Mouse (Mus musculus) layer of hippocampus, adult 9-10 months (tissue): ENCODE results near the gene Nlk.
"Not testable (repeated sequence)": the region's sequence is repeated elsewhere in the genome, so short reads cannot be mapped to it uniquely, and the experiment has no call there.

ENCODE experiments used
- DNase-seq: peaks from one replicate; pipeline ENCODE4 v3.0.0; 2022; ENCODE audit warnings: low spot score

The Nlk gene

DNA sequence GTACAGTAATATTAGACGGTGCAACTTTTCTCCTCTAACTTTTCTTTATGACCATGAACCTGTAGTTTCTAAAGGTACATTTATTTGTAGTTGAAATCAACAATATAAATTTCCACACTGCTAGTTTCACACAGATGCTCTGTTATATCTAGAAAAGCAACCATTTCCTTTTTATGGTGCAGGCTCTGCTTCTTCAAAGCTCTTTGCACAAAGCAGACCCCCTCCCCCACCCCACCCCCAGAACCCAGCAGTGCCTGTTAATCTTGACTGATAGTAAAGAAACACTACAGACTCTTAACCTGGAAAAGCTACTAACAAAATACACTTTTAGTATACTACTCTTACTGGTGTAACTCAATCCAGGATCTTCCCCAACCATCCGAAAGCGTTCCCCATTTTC lies 6.6 kb downstream of the Nlk start:
- no peak for DNase-seq

- peak; percentile 35 for DNase-seq
Observed at GRCm38 (mm10) chr11:78681058-78681457, 16.1 kb downstream of the Nlk start.

GRCm38 (mm10) chr11:78678761-78679160 lies 18.4 kb downstream of the Nlk start:
- DNase-seq: no peak

DNA sequence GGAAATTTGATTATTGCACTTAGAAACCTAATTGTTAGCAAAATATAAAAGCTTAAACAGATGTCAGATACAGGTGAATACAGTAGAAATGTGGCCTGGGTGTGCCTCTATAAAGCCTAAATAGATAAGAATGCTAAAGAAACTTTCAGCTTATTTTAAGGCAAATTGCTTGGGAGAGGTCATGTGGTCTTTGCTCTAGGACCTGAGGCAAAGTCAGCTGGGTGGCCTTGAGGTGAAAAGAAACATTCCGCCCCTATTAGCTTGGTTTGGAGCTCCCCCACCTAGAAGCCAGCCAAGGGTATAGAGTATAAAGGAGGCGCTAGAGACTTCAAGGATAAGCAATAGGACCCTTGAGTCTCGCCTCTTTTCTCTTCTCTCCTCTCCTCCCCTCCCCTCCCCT lies 28.5 kb downstream of the Nlk start:
- no peak for DNase-seq

DNA sequence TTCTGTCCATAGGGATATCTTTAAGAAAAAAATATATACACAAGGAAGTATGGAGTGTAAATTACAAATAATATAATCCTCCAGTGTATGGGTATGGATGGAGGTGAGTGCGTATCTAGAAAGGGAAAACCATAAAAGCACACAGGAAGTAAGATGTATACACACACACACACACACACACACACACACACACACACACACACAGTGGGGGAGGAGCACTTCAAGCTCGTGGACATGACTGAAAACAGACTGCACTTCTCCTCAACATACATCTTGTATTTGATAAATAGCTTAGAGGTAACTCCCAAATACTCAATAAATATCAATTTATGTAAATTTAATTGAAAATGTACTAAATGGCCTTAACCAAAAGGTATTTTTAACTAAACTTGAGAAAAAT lies 32.3 kb downstream of the Nlk start:
- DNase-seq: no peak

DNA sequence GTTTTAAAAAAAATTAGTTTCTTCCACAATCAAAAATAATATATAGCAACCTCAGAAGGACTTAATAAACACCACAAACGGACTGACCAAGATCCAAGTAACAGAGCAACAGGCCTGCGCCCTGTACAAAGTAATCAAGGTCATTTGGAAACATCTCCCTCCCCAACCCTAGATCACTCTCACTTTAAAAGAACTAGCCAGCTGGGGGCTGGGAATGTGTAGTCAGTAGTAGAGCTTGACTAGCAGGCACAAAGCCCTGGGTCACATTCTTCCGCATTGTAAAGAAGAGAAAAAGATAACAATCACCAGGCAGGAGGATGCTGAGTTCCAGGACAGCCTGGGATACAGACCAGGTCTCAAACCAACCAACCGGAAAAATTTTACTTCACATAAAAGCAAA lies 33.3 kb downstream of the Nlk start:
- no peak for DNase-seq

DNA sequence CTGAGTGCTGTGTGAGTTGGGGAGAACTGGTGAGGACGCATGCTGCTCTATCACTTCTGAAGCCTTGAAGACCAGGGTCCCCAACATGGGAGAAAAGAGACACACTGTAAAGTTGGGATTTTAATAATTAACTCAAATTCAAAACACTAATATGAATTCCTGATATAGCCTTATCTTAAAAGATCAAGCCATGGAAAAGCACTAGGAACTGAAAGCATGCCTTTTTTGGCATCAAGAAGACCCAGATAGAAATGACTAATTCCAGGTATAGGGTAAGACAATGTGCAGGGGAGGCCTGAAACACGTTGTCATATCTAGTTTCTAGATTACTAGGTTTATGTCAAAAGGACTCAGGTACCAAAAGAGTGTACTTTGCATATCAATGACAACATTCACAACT lies 48.0 kb downstream of the Nlk start:
- no peak for DNase-seq

DNA sequence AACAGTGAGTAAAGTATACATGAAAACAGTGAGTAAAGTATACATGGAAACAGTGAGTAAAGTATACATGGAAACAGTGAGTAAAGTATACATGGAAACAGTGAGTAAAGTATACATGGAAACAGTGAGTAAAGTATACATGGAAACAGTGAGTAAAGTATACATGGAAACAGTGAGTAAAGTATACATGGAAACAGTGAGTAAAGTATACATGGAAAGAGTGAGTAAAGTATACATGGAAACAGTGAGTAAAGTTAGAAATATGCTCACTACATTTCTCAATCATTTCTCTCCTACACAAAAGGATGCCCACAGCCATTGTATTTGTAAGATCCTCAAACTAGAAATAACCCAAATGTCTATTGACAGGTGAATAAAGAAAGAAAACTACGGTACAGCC lies 48.8 kb downstream of the Nlk start:
- DNase-seq: not testable (repeated sequence)

- no peak for DNase-seq
Observed at GRCm38 (mm10) chr11:78643746-78644145, 53.4 kb downstream of the Nlk start.

DNA sequence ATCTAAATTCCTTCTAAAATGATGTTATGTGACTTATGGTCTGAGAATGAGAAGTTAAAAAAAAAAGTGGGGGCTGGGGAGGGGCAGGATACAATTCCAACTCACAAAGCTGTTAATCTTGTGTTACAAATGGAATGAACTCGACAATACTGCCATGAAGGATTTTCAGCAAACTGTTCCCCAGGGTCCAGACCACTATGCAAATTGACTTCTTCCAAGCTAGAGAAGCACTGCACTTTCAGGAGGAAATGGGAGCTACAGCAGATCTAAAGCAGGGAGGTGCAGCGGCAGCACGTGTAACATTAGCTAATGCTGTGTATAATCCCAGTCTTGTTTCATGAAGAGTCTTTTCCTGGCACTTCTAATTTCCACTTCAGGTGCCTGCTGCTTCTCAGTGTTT lies 55.0 kb downstream of the Nlk start:
- no peak for DNase-seq

DNA sequence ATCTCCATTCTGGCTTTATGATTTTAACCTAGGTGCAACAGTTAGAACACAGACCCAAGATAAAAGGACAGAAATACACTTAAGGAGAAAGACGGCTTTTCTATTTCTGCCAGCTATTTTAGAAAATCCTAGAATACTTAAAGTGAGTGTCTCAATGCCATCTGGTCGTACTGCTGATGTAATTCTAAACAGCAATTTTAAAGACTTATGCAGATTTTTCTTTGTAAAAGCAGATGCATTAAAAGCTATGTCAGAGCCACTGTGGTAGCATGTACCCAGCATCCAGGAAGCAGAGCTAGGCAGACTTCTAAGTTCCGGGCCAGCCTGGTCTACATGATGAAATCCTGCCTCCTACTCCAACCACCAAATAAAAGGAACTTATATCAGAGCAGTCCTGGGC lies 56.1 kb downstream of the Nlk start:
- DNase-seq: no peak

DNA sequence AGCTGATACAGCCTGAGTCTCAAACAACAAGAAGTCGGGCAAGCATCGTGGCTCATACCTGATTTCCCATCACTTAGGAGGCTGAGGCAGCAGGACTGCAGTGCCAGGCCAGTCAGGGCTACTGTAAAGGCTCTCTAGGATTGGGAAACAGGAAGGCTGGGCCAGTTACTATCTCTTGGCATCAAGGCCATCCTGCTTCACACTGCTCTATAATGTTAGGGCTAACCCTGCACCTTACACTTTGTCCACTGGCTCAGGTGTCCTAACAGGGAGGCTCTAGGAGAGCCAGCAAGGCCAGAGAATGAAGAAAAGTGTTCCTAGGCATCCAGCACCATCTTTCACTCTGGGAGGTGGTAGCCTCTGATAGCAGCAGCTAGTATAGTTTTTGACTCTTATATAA lies 64.4 kb downstream of the Nlk start:
- DNase-seq: no peak

- DNase-seq: no peak
Observed at GRCm38 (mm10) chr11:78628871-78629270, 68.3 kb downstream of the Nlk start.

DNA sequence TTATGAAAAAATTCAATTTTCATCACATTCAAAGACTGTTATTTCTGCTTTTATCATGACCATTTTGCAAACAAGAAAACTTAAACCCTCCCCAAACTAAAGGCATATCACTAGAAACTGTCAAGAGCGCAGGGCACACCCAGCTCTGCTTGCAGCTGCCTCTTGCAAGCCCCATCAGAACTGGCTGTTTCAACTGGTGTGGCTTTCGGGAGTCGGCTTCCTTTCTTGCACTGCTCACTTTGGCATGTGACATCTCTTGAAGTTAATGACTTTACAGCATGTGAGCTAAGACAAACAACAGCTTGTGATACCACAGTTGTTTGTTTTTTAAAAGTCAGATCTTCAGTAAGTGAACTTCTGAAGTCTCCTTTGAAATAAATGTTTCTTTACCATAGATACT lies 72.8 kb downstream of the Nlk start:
- no peak for DNase-seq

DNA sequence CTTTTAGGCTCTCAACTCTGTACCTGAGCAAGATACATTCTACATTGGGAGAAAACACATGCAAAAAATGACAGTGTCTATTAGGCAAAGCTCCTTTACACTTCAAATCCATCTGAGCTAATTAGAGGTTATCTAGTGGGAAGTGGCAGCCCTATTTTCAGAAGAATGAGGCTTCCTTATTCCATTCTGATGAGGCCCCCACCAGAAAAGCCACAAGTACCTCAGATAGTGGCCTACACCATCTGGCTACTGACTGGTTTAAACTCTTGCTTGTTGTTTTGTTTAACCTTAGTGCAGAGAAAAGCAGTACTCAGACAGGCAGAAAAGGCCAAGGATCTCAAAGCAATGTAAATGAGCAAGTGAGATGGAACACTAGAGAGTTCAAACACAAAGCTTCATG lies 75.2 kb downstream of the Nlk start:
- DNase-seq: no peak

DNA sequence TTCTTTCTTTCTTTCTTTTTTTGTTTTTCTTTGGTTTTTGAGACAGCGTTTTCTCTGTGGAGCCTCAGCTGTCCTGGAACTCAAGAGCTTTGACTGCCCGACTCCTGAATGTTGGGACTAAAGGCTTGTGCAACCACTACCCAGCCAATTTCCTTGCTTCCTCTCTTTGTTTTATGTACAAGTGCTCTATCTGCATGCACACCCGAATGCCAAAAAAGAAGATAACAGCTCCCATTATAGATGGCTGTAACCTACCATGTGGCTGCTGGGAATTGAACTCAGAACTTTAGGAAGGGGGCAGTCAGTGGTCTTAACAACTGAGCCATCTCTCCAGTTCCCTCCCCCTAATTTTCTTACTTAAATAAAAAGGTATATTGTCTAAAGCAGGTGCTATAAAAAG lies 77.0 kb downstream of the Nlk start:
- no peak for DNase-seq

- no peak for DNase-seq
Observed at GRCm38 (mm10) chr11:78611273-78611672, 85.9 kb downstream of the Nlk start.

GRCm38 (mm10) chr11:78609657-78610056 lies 87.5 kb downstream of the Nlk start:
- DNase-seq: no peak

DNA sequence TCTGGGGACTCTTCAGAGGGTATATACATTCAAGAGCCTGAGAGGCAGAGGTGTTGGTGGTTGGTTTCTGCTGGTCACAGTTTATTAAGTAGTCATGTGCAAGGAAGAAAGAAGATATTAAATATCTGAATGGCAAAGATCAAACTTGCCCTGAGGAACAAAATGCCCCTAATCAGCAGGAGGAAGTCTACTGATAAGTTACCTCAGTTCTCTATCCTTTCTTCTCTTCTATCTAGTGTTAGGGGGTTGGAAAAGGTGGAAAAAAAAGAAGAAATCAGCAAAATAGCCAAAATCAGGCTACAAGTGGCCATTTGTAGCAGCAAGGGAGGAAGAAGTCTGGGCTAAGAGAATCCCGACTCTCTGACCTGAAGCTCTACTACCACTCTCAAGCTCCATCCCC lies 92.3 kb downstream of the Nlk start:
- DNase-seq: no peak

- no peak for DNase-seq
Observed at GRCm38 (mm10) chr11:78602781-78603180, 94.4 kb downstream of the Nlk start.

DNA sequence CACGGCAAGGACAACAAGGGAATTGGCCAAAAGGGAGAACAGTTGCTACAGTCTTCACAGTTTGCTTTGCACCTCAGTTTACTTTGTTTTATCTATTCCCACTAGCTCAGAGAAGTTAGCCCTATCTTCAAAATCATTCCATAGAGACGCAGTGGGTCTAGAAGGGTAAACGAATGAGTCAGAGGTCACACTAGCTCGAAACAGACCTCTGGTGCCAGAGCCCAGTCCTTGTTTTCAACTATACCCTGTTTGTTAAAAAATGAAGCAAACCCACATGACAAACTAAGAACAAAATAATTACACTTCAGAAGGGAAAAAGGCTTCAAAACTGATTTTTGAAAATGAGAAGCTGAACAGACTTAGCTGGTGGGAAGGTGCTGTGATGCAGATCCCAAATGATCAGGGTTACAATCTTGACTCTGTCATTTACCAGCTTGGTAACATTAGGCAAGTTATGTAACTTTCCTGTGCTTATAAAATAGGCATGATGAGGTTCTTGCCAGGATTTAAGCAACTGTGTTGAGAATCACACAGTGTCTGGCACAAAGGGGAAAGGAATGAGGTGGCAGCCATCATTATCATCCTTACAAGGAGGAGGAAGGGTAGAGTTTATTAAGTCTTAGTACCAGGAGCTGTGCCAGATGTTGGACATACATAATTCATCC lies 96.1 kb downstream of the Nlk start:
- DNase-seq: no peak

- no peak for DNase-seq
Observed at GRCm38 (mm10) chr11:78600496-78600895, 96.7 kb downstream of the Nlk start.

DNA sequence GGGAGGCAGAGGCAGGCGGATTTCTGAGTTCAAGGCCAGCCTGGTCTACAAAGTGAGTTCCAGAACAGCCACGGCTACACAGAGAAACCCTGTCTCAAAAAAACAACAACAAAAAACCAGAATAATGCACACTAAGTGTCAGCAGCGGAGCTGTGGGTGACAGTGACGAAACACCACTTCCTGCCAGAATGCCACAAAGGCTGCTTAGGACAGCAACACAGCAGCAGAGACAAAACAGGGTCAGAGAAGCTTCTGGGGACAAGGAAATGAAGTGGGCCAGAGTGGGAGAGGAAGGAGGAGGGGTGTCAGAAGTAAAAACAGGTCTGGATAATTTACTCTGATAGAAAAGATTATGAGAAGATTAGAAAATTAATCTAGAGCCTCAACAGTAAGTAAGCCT lies 97.1 kb downstream of the Nlk start:
- DNase-seq: no peak

GRCm38 (mm10) chr11:78598763-78599415 lies 98.3 kb downstream of the Nlk start:
- DNase-seq: no peak
